In genomic region chr9:9705180-9705579, GRCm38 (mm10) we compare ENCODE assay signal across 32 mouse cellular contexts.
"Had no signal": no experiment of that assay in that cellular context is flagged by ENCODE, and none has a peak within 500 bp of the region (broad histone marks: within the 10 kb centered on the region; RNA-seq: fewer than 3 reads in every experiment).

No protein-coding gene starts in this region.

- H3K9me3 ChIP-seq: limb, embryonic 10.5 days; limb, embryonic 12.5 days; limb, embryonic 13.5 days; limb, embryonic 15.5 days; liver, embryonic 12.5 days; liver, embryonic 13.5 days; liver, embryonic 15.5 days; lung, embryonic 15.5 days; midbrain, embryonic 10.5 days; midbrain, embryonic 12.5 days; midbrain, embryonic 13.5 days; midbrain, embryonic 15.5 days; neural tube, embryonic 12.5 days had no signal

- H3K9ac ChIP-seq: limb, embryonic 12.5 days; limb, embryonic 13.5 days; limb, embryonic 15.5 days; liver, embryonic 12.5 days; liver, embryonic 13.5 days; liver, embryonic 14.5 days; liver, embryonic 15.5 days; liver, postnatal 0 days; lung, embryonic 14.5 days; lung, embryonic 15.5 days; midbrain, embryonic 12.5 days; midbrain, embryonic 13.5 days; midbrain, embryonic 15.5 days; neural tube, embryonic 12.5 days had no signal

- H3K4me1 ChIP-seq: limb, embryonic 10.5 days; limb, embryonic 12.5 days; limb, embryonic 13.5 days; limb, embryonic 15.5 days; liver, embryonic 12.5 days; liver, embryonic 13.5 days; liver, embryonic 15.5 days; lung, embryonic 15.5 days; megakaryocyte, embryonic 14.5 days; midbrain, embryonic 10.5 days; midbrain, embryonic 12.5 days; midbrain, embryonic 13.5 days; midbrain, embryonic 15.5 days; neural tube, embryonic 12.5 days had no signal

- H3K4me2 ChIP-seq: limb, embryonic 12.5 days; limb, embryonic 13.5 days; limb, embryonic 15.5 days; liver, embryonic 11.5 days; liver, embryonic 12.5 days; liver, embryonic 13.5 days; liver, embryonic 15.5 days; lung, embryonic 14.5 days; lung, embryonic 15.5 days; midbrain, embryonic 11.5 days; midbrain, embryonic 12.5 days; midbrain, embryonic 13.5 days; midbrain, embryonic 15.5 days; neural tube, embryonic 12.5 days had no signal

- H3K36me3 ChIP-seq: limb, embryonic 10.5 days; limb, embryonic 12.5 days; limb, embryonic 13.5 days; limb, embryonic 15.5 days; liver, embryonic 12.5 days; liver, embryonic 13.5 days; liver, embryonic 15.5 days; lung, embryonic 15.5 days; midbrain, embryonic 10.5 days; midbrain, embryonic 12.5 days; midbrain, embryonic 13.5 days; midbrain, embryonic 15.5 days; neural tube, embryonic 12.5 days had no signal

- H3K27me3 ChIP-seq: limb, embryonic 12.5 days; limb, embryonic 13.5 days; limb, embryonic 15.5 days; liver, embryonic 12.5 days; liver, embryonic 13.5 days; liver, embryonic 15.5 days; lung, embryonic 15.5 days; megakaryocyte, embryonic 14.5 days; midbrain, embryonic 12.5 days; midbrain, embryonic 13.5 days; midbrain, embryonic 15.5 days; neural tube, embryonic 12.5 days had no signal

- H3K27ac ChIP-seq: limb, embryonic 10.5 days; limb, embryonic 12.5 days; limb, embryonic 13.5 days; limb, embryonic 15.5 days; liver, embryonic 12.5 days; liver, embryonic 13.5 days; liver, embryonic 14.5 days; liver, embryonic 15.5 days; lung, embryonic 15.5 days; macrophage; midbrain, embryonic 10.5 days; midbrain, embryonic 12.5 days; midbrain, embryonic 13.5 days; midbrain, embryonic 15.5 days; neural tube, embryonic 12.5 days had no signal

- DNase-seq: left cerebral cortex, postnatal 4 days; liver; liver, embryonic 13.5 days; liver, postnatal 0 days; lung, adult 18-20 months; lung, adult 2 months; lung, embryonic 14.5 days; lung, postnatal 10 days; lung, postnatal 14 days; lung, postnatal 36 days; lung, postnatal 4 days; midbrain, embryonic 14.5 days had no signal

- ATAC-seq: liver, embryonic 12.5 days; liver, postnatal 0 days; lung, postnatal 0 days; midbrain, embryonic 13.5 days; midbrain, embryonic 15.5 days; midbrain, embryonic 16.5 days had no signal

- H3K4me3 ChIP-seq: limb, embryonic 10.5 days; limb, embryonic 12.5 days; limb, embryonic 13.5 days; limb, embryonic 15.5 days; liver, embryonic 12.5 days; liver, embryonic 13.5 days; liver, embryonic 15.5 days; lung, embryonic 15.5 days; megakaryocyte, embryonic 14.5 days; midbrain, embryonic 10.5 days; midbrain, embryonic 12.5 days; midbrain, embryonic 13.5 days; midbrain, embryonic 15.5 days; myocyte; neural tube, embryonic 12.5 days had no signal
